Mouse (Mus musculus): Measurements from ENCODE around the gene Gm13030. TPM values are rescaled to one million over a fixed set of nuclear protein-coding genes. Genes with fewer than 3 reads are reported as not detected.

Gene Gm13030
- not detected in 2 replicates for polyA plus RNA-seq (2014; fragmentation: Nextera tagmentation; extraction: Ambion mirVana)

DNA sequence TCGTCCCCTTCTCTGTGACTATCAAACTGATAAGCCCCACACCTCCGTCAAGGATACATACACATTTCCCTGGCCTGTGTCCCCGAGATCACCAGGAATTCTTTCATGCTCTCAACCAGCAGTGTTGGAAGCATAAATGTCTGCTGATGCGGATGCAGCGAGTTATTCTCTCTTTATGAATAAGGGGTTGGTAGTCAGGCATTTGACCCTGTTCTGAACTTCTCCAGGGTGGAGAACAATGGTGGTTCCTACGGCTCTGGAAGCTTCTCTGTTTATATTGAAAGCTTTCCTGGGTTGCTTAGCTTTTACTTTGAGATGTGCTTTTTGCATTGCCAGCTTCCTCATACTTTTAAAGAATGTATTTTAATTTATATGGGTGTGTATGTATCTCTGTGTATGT lies at the start of gene Gm13030:
Gene Gm13030 (minus strand): TSS at position 101 of the 400 bp plus-strand sequence.
- no peak for DNase-seq (ENCODE audit: low spot score)
- WGBS, result 89% methylated on average over 6 of the region's 6 CpGs
- ATAC-seq (replicated peaks; ENCODE audit: low FRiP score), result no peak
- Histone ChIP-seq H3K4me2 (ENCODE audit: low read depth, low read length, severe bottlenecking) (no peak within 1 kb of the TSS), H3K9me3 (ENCODE audit: control insufficient read depth, low read length) (no peaks in the 10 kb centered on the region), H3K4me3 (ENCODE audit: low read depth, low read length) (no peak within 1 kb of the TSS), H3K9ac (ENCODE audit: low read length) (no peak within 1 kb of the TSS), H3K27ac (ENCODE audit: low read depth, low read length) (no peak within 1 kb of the TSS), H3K36me3 (ENCODE audit: control insufficient read depth, insufficient read depth, low read length) (no peaks in the 10 kb centered on the region), H3K27me3 (ENCODE audit: control insufficient read depth, insufficient read depth, low read length) (no peaks in the 10 kb centered on the region), H3K4me1 (replicated peaks; ENCODE audit: control insufficient read depth, insufficient read depth, low read length) (no peaks in the 10 kb centered on the region)

DNA sequence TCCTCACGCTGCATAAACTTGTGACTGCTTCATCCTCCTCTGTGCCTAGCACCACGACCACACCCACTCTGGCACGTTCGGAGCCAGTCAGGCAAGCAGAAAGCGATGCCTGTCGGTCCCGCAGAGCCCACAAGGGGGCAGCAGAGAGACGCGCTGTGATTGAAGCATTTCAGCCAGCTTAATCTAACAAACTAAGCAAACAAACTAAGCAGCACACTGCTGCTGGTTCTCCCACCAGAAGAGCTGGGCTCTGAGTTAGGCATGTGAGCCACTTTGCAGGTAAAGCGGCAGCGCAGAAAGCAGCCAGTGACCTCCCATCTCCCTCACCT lies 48.3 kb upstream of the Gm13030 start:
- ATAC-seq (replicated peaks; ENCODE audit: low FRiP score), result peak; percentile 61; the same call in 1 of the 2 replicates
- WGBS, result 2% methylated on average over 11 of the region's 11 CpGs

DNA sequence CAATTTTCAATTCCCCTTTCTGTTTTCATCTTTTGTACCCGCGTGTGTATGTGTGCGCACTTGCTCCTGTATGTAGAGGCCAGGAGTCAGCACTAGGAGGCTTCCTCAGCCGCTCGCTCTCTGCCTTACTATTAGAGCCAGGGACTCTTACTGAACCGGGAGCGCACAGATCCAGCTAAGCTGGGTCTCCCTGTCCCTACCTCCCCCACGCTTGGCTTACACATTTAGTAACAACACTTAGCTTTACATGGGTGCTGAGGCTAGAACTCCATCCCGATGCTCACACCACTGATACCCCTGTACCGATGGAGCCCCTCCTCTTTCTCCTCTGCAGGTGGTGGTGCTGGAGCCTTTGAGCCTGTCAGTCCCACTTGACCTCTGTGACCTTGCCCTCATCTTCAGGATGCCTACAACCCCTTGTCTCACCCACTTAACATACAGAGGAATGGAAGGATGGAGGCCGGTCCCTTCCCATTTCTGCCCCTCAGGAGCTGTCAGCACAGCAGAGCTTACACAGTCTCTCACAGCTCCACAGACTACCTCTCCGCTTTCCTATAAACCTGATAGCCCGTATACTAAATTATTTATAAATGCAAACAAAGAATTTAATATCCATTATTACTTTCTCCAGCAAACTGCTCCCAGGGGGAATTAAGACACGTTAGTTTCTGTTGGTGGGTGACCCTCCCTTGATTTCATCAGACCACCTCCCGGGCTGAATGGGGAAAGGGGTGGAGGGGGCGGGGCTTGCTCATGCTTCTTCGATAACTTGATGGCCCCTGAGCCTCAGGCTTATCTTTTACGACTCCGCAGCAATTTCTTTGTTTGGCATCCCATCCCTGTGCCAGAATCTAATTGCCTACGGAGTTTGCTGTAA lies 47.7 kb upstream of the Gm13030 start:
- Histone ChIP-seq H3K9ac (ENCODE audit: low read length) (no peak overlapping the region), H3K9me3 (ENCODE audit: control insufficient read depth, low read length) (no peaks in the 10 kb centered on the region), H3K4me3 (ENCODE audit: low read depth, low read length) (peak overlapping the region; percentile 17; the same call in 1 of the 2 replicates), H3K4me1 (replicated peaks; ENCODE audit: control insufficient read depth, insufficient read depth, low read length) (no peaks in the 10 kb centered on the region), H3K36me3 (ENCODE audit: control insufficient read depth, insufficient read depth, low read length) (no peaks in the 10 kb centered on the region), H3K27me3 (ENCODE audit: control insufficient read depth, insufficient read depth, low read length) (no peaks in the 10 kb centered on the region), H3K27ac (ENCODE audit: low read depth, low read length) (no peak overlapping the region), H3K4me2 (ENCODE audit: low read depth, low read length, severe bottlenecking) (peak overlapping the region; percentile 39)
- DNase-seq (ENCODE audit: low spot score), result no peak
- ATAC-seq (replicated peaks; ENCODE audit: low FRiP score), result peak; percentile 24; the same call in 1 of the 2 replicates
- 36% methylated on average over 20 of the region's 20 CpGs for WGBS

More for the DNA sequence above, 48.3 kb upstream of the Gm13030 start:
- Histone ChIP-seq H3K4me1 (replicated peaks; ENCODE audit: control insufficient read depth, insufficient read depth, low read length) (no peaks in the 10 kb centered on the region), H3K4me2 (ENCODE audit: low read depth, low read length, severe bottlenecking) (peak overlapping the region; percentile 39), H3K9ac (ENCODE audit: low read length) (no peak overlapping the region), H3K4me3 (ENCODE audit: low read depth, low read length) (peak overlapping the region; percentile 17; the same call in 1 of the 2 replicates), H3K27me3 (ENCODE audit: control insufficient read depth, insufficient read depth, low read length) (no peaks in the 10 kb centered on the region), H3K9me3 (ENCODE audit: control insufficient read depth, low read length) (no peaks in the 10 kb centered on the region), H3K36me3 (ENCODE audit: control insufficient read depth, insufficient read depth, low read length) (no peaks in the 10 kb centered on the region), H3K27ac (ENCODE audit: low read depth, low read length) (no peak overlapping the region)
- peak; percentile 97 for DNase-seq (ENCODE audit: low spot score)

DNA sequence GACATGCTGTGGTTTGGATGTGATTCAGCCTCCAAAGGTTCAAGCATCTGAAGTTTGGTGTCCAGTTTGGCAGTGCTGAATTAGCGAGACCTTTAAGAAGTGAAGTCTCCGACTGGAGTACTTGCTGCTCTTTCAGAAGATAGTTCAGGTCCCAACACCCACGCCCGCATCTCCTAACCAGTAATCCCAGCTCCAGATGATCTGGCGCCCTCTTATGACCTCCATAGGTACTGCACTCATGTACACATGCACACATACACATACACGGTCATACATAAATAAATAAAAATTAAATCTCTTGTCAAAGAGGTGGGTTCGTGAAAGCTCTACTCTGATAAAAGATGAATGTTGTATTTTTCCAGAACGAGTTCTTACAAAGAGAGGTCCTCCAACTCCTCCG lies 43.5 kb upstream of the Gm13030 start:
- ATAC-seq (replicated peaks; ENCODE audit: low FRiP score) (no peak), DNase-seq (ENCODE audit: low spot score) (no peak)
- no peaks in the 10 kb centered on the region for H3K27me3 ChIP-seq (ENCODE audit: control insufficient read depth, insufficient read depth, low read length)
- no peak overlapping the region for H3K4me2 ChIP-seq (ENCODE audit: low read depth, low read length, severe bottlenecking)
- peaks cover 6% of the 10 kb centered on the region; the same call in 1 of the 2 replicates for H3K4me1 ChIP-seq (replicated peaks; ENCODE audit: control insufficient read depth, insufficient read depth, low read length)
- H3K36me3 ChIP-seq (ENCODE audit: control insufficient read depth, insufficient read depth, low read length), result no peaks in the 10 kb centered on the region
- H3K4me3 ChIP-seq (ENCODE audit: low read depth, low read length), result no peak overlapping the region
- H3K27ac ChIP-seq (ENCODE audit: low read depth, low read length), result no peak overlapping the region
- H3K9ac ChIP-seq (ENCODE audit: low read length), result no peak overlapping the region
- no peaks in the 10 kb centered on the region for H3K9me3 ChIP-seq (ENCODE audit: control insufficient read depth, low read length)
- WGBS, result 86% methylated on average over 9 of the region's 9 CpGs

DNA sequence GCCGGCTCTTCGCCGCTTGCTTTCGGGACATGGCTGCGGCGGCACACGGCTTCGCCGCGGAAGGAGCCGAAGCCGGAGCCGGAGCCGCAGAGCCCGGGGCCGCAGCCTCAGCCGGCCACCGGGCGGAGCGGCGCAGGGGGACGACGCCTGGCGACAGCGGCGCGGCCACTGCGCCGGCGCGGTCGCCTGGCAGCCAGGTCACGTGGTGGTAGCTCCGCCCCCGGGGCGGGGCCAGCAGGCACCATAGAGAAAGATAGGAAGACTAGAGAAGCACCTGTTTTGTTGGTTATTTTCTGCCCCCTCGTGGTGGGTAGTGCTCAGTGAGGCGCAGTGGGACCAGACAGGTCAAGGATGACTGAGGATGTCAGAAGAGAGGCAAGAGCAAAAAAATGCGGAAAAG lies 40.0 kb upstream of the Gm13030 start, which contains the start of gene Otud3:
Gene Otud3 (minus strand): TSS at position 149 of the 400 bp plus-strand sequence.
- ATAC-seq (replicated peaks; ENCODE audit: low FRiP score), result peak; percentile 92
- peak; percentile 96 for DNase-seq (ENCODE audit: low spot score)
- Histone ChIP-seq H3K27me3 (ENCODE audit: control insufficient read depth, insufficient read depth, low read length) (no peaks in the 10 kb centered on the region), H3K9me3 (ENCODE audit: control insufficient read depth, low read length) (no peaks in the 10 kb centered on the region), H3K9ac (ENCODE audit: low read length) (peak within 1 kb of the TSS; percentile 91), H3K4me1 (replicated peaks; ENCODE audit: control insufficient read depth, insufficient read depth, low read length) (peaks cover 9% of the 10 kb centered on the region; the same call in 1 of the 2 replicates), H3K36me3 (ENCODE audit: control insufficient read depth, insufficient read depth, low read length) (no peaks in the 10 kb centered on the region), H3K4me2 (ENCODE audit: low read depth, low read length, severe bottlenecking) (peak within 1 kb of the TSS; percentile 97), H3K4me3 (ENCODE audit: low read depth, low read length) (peak within 1 kb of the TSS; percentile 93), H3K27ac (ENCODE audit: low read depth, low read length) (0 out of 2 replicates have a peak within 1 kb of the TSS, but pooled peaks have one; percentile 25)
- WGBS, result 1% methylated on average over 39 of the region's 39 CpGs

DNA sequence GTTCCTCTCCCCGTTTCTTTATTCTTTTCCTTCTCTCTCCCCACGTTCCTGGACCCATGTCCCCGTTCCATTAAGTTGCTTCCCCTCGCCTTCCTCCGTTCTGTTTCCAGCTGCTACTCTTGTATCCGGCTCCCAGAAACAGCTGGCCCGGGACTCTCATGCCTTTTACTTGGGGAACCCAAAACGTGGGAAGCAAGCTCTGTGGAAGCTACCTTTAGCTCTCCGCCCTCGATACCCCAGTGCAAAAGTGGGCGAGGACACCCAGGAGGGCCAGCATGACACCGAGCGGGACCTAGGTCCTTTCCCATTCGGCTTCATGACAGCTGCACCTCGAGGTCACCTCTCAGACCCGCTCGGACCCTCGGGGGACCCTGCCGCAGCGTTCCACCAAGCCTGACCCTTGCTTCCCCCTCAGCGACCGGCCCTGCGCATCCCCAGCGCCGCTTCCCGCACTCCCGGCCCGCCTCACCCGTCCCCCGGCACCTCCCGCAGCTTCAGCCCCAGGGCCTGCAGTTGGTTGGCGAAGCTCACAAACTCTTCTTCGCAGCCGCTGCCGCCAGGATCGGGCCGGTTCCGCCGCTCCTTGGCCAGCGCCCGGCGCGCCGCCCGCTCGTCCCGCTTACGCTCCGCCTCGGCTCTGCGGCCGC lies 39.5 kb upstream of the Gm13030 start:
- Histone ChIP-seq H3K27ac (ENCODE audit: low read depth, low read length) (0 out of 2 replicates have a peak overlapping the region, but pooled peaks have one; percentile 25), H3K9ac (ENCODE audit: low read length) (peak overlapping the region; percentile 91), H3K27me3 (ENCODE audit: control insufficient read depth, insufficient read depth, low read length) (no peaks in the 10 kb centered on the region), H3K36me3 (ENCODE audit: control insufficient read depth, insufficient read depth, low read length) (no peaks in the 10 kb centered on the region), H3K4me2 (ENCODE audit: low read depth, low read length, severe bottlenecking) (peak overlapping the region; percentile 97), H3K4me3 (ENCODE audit: low read depth, low read length) (peak overlapping the region; percentile 93), H3K9me3 (ENCODE audit: control insufficient read depth, low read length) (no peaks in the 10 kb centered on the region), H3K4me1 (replicated peaks; ENCODE audit: control insufficient read depth, insufficient read depth, low read length) (peaks cover 9% of the 10 kb centered on the region; the same call in 1 of the 2 replicates)
- DNase-seq (ENCODE audit: low spot score) (peak; percentile 73), ATAC-seq (replicated peaks; ENCODE audit: low FRiP score) (peak; percentile 26; the same call in 1 of the 2 replicates)
- WGBS, result under 1% methylated on average over 50 of the region's 52 CpGs

DNA sequence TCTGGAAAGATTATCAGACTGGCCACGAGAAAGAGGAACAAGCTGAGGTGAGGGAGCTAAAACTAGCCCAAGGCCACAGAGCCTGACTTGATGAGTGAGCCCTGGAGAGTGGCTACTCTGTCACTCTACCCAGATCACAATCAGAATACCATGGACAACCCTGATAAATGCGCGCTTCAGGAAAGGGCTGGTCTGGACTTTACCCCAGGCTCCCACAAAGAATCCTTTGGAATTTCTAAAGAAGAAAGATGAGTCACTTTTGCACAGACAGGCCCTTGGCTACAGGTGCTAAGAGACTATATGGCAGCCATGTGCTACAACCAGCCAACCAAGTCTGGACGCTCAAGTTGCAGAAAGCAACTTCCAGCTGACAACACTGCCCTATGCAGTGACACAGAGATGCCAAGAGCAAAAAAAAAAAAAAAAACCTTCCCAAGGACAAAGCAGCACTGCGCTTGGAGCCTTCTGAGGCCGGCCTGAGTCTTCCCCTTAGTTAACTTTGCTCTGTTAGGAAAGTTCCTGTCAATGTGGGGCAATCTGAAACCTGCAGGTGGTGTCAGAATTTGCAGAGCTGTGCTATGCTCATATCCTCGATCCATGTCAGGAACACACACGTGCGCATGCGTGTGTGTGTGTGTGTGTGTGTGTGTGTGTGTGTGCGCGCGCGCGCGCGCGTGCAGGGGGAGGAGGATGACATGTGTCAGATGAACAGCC lies 32.0 kb upstream of the Gm13030 start:
- no peak for DNase-seq (ENCODE audit: low spot score)
- Histone ChIP-seq H3K36me3 (ENCODE audit: control insufficient read depth, insufficient read depth, low read length) (no peaks in the 10 kb centered on the region; the same call in 1 of the 2 replicates), H3K27ac (ENCODE audit: low read depth, low read length) (no peak overlapping the region), H3K27me3 (ENCODE audit: control insufficient read depth, insufficient read depth, low read length) (no peaks in the 10 kb centered on the region), H3K4me1 (replicated peaks; ENCODE audit: control insufficient read depth, insufficient read depth, low read length) (no peaks in the 10 kb centered on the region), H3K4me3 (ENCODE audit: low read depth, low read length) (no peak overlapping the region), H3K4me2 (ENCODE audit: low read depth, low read length, severe bottlenecking) (no peak overlapping the region), H3K9me3 (ENCODE audit: control insufficient read depth, low read length) (no peaks in the 10 kb centered on the region), H3K9ac (ENCODE audit: low read length) (no peak overlapping the region)
- ATAC-seq (replicated peaks; ENCODE audit: low FRiP score), result no peak
- WGBS, result 96% methylated on average over 18 of the region's 18 CpGs

DNA sequence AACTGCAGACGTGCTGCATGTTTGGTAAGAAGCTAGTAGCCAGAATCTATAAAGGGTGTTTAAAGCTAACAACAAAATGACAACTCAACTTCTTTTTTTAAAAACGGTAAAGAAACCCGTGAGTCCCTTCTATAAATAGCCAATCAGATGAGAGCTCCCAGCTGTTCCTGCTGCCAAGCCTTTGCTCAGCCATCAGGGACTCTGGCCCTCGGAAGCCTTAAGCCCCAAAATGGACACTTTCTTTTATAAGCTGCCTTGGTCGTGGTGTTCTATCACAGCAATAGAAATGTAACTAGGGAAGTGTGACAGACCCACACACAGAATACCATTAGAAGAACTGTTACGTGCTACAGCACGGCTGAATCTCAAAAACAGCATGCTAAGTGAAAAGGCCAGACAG lies 25.6 kb upstream of the Gm13030 start:
- DNase-seq (ENCODE audit: low spot score), result no peak
- Histone ChIP-seq H3K27me3 (ENCODE audit: control insufficient read depth, insufficient read depth, low read length) (no peaks in the 10 kb centered on the region), H3K9ac (ENCODE audit: low read length) (no peak overlapping the region), H3K9me3 (ENCODE audit: control insufficient read depth, low read length) (no peaks in the 10 kb centered on the region), H3K4me1 (replicated peaks; ENCODE audit: control insufficient read depth, insufficient read depth, low read length) (no peaks in the 10 kb centered on the region), H3K4me2 (ENCODE audit: low read depth, low read length, severe bottlenecking) (no peak overlapping the region), H3K27ac (ENCODE audit: low read depth, low read length) (no peak overlapping the region), H3K36me3 (ENCODE audit: control insufficient read depth, insufficient read depth, low read length) (peaks cover 2% of the 10 kb centered on the region; the same call in 1 of the 2 replicates), H3K4me3 (ENCODE audit: low read depth, low read length) (no peak overlapping the region)
- no peak for ATAC-seq (replicated peaks; ENCODE audit: low FRiP score)
- 90% methylated on average over 7 of the region's 7 CpGs for WGBS

Data from forebrain, embryonic 11.5 days (tissue).